Mouse (Mus musculus): Measurements from ENCODE around the gene Zfp316. TPM values are rescaled to one million over a fixed set of nuclear protein-coding genes. Genes with fewer than 3 reads are reported as not detected.

The Zfp316 gene
- polyA plus RNA-seq, 1 experiment = 4.5 TPM

DNA sequence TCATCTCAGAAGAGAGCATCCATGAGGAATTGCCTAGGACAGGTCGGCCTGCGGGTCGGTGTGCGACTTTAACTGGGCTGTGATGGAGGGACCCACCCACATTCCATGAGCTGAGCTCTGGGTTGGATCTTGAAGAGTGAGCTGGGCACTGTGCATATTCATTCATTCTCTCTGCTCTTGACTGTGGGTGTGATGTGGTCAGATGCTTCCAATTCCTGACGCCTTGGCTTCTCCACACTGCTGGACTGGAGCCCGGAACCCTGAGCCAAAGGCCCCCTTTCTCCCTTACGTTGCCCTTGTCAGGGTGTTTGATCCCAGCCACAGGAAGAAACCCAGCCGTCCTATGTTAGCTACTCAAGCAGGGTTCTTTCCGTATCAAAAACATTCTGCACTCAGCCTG lies 28.2 kb upstream of the Zfp316 start:
- no peak for DNase-seq
- no peaks in the 10 kb centered on the region for H3K27me3 ChIP-seq (replicated peaks; ENCODE audit: control insufficient read depth, insufficient read depth, low read length)
- WGBS = 84% methylated on average over 9 of the region's 9 CpGs
- TF ChIP-seq CTCF (conservative IDR thresholded peaks at IDR 0.05; ENCODE audit: insufficient read depth, insufficient read length, low read depth, low read length) (no peak), POLR2A (IDR thresholded peaks at IDR 0.05; ENCODE audit: low read depth, low read length) (no peak)
- no peak overlapping the region for H3K4me3 ChIP-seq (ENCODE audit: insufficient read depth, low read depth, low read length)
- H3K27ac ChIP-seq (ENCODE audit: insufficient read depth, low read depth, low read length) = no peak overlapping the region
- no peaks in the 10 kb centered on the region for H3K36me3 ChIP-seq (ENCODE audit: control insufficient read depth, insufficient read depth, low read length)
- no peaks in the 10 kb centered on the region for H3K4me1 ChIP-seq (ENCODE audit: control insufficient read depth, insufficient read depth, low read length)

DNA sequence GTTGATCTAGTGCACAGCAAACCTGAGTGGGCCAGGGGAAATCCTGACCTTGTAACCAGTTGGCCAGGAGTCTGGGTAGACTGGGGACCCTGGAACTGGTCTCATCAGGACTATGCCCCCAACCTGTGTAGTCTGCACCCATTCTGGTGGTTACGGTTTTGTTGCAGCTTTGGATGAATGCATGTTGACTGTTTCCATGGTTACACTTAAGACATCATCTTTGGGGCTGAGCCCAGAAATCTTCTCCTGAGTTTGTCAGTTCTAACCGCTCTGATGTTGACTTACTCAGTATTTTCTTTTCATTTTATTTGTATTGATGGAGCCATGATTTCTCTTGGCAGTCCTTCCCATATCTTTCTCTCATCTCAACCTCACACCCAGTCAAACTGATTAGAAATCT lies 25.5 kb upstream of the Zfp316 start:
- H3K27me3 ChIP-seq (replicated peaks; ENCODE audit: control insufficient read depth, insufficient read depth, low read length) = no peaks in the 10 kb centered on the region
- H3K36me3 ChIP-seq (ENCODE audit: control insufficient read depth, insufficient read depth, low read length) = no peaks in the 10 kb centered on the region
- H3K4me3 ChIP-seq (ENCODE audit: insufficient read depth, low read depth, low read length) = no peak overlapping the region
- no peak for DNase-seq
- no peaks in the 10 kb centered on the region for H3K4me1 ChIP-seq (ENCODE audit: control insufficient read depth, insufficient read depth, low read length)
- WGBS = 83% methylated on average over 2 of the region's 2 CpGs
- H3K27ac ChIP-seq (ENCODE audit: insufficient read depth, low read depth, low read length) = no peak overlapping the region
- TF ChIP-seq POLR2A (IDR thresholded peaks at IDR 0.05; ENCODE audit: low read depth, low read length) (no peak), CTCF (conservative IDR thresholded peaks at IDR 0.05; ENCODE audit: insufficient read depth, insufficient read length, low read depth, low read length) (no peak)

DNA sequence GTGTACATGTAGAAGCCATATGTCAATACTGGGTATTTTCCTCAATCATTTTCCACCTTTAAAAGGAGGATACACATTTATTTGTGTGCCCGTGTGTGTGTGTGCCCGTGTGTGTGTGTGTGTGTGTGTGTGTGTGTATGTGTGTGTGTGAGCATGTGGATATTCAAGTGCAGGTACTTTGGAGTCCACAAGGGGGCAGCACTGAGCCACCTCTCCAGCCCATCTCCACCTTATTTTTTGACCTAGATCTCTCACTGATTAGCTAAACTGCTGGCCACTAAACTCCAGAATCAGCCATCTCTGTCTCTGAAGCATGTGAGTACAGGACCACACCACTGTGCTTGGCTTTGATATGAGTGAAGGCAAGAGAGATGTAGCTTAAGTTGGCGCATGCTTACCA lies 25.0 kb upstream of the Zfp316 start:
- no peaks in the 10 kb centered on the region for H3K27me3 ChIP-seq (replicated peaks; ENCODE audit: control insufficient read depth, insufficient read depth, low read length)
- no peak overlapping the region for H3K27ac ChIP-seq (ENCODE audit: insufficient read depth, low read depth, low read length)
- DNase-seq = no peak
- H3K36me3 ChIP-seq (ENCODE audit: control insufficient read depth, insufficient read depth, low read length) = no peaks in the 10 kb centered on the region
- TF ChIP-seq CTCF (conservative IDR thresholded peaks at IDR 0.05; ENCODE audit: insufficient read depth, insufficient read length, low read depth, low read length) (peak; percentile 42), POLR2A (IDR thresholded peaks at IDR 0.05; ENCODE audit: low read depth, low read length) (no peak)
- no peak overlapping the region for H3K4me3 ChIP-seq (ENCODE audit: insufficient read depth, low read depth, low read length)
- H3K4me1 ChIP-seq (ENCODE audit: control insufficient read depth, insufficient read depth, low read length) = no peaks in the 10 kb centered on the region
- WGBS = 95% methylated on average over 3 of the region's 3 CpGs

DNA sequence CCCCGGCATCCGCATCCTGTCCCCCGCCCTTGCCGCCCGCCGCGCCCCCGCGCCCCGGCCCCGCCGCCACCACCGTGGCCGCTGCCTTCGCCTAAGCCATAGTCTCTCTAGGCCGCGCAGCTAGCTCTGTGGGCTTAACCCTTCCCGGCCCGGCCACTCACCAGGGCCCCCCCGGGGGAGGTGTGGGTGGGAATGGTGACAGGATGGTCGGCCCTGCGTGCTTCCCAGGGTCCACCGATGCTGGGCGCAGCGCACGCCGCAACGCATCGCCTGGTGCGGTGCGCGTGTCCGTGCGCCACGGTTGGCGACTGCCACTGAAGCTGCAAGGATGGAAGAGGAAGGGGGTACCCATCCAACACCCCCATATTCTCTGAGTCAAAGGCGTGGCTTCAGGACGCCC lies 23.6 kb upstream of the Zfp316 start, which contains the start of gene Zfp853:
Zfp853 (minus strand) TSS at position 220 of the 400 bp plus-strand sequence.
- WGBS = 2% methylated on average over 31 of the region's 38 CpGs
- Histone ChIP-seq H3K36me3 (ENCODE audit: control insufficient read depth, insufficient read depth, low read length) (no peaks in the 10 kb centered on the region), H3K27ac (ENCODE audit: insufficient read depth, low read depth, low read length) (no peak within 1 kb of the TSS), H3K4me1 (ENCODE audit: control insufficient read depth, insufficient read depth, low read length) (no peaks in the 10 kb centered on the region), H3K4me3 (ENCODE audit: insufficient read depth, low read depth, low read length) (peak within 1 kb of the TSS; percentile 12; the same call in 1 of the 2 replicates), H3K27me3 (replicated peaks; ENCODE audit: control insufficient read depth, insufficient read depth, low read length) (no peaks in the 10 kb centered on the region)
- DNase-seq = no peak
- TF ChIP-seq CTCF (conservative IDR thresholded peaks at IDR 0.05; ENCODE audit: insufficient read depth, insufficient read length, low read depth, low read length) (no peak), POLR2A (IDR thresholded peaks at IDR 0.05; ENCODE audit: low read depth, low read length) (no peak)

DNA sequence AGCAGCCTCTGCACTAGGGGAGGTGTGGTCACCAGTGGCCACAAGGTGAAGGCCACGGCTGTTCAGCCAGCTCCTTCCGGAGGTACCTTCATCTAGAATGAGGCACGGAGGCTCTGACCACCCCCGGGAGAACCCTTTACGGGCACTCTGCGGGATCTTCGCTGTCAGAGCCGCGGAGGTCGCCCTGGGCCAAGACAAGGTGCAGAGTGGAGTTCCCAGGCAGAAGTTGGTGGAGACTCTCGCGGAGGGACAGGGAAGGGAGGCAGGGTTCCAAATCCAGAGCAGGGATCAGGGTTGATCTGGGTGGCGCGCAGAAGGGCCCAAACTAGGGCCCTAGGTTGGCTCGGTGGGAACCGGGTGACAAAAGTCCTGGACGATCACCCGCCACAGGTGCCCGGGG lies 23.1 kb upstream of the Zfp316 start:
- Histone ChIP-seq H3K27me3 (replicated peaks; ENCODE audit: control insufficient read depth, insufficient read depth, low read length) (no peaks in the 10 kb centered on the region; the same call in 1 of the 2 replicates), H3K4me3 (ENCODE audit: insufficient read depth, low read depth, low read length) (no peak overlapping the region)
- TF ChIP-seq POLR2A (IDR thresholded peaks at IDR 0.05; ENCODE audit: low read depth, low read length) (no peak), CTCF (conservative IDR thresholded peaks at IDR 0.05; ENCODE audit: insufficient read depth, insufficient read length, low read depth, low read length) (no peak)

DNA sequence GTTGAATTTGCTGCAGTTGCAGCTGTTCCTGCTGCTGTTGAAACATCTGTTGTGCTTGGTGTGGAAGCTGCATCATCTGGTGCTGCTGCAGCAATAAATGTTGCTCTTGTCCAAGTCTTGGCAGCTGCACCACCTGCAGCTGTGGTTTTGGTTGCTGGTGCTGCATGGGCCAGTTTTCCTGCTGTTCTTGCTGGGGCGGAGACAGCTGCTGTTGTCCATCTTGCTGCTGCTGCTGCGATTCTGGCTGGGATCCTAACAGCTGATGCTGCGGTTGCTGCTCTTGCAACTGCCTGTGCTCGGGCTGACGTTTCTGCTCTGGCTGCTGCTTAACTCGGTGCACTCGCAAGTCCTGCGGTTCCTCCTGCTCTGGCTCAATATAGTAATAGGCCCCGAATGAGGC lies 19.5 kb upstream of the Zfp316 start:
- H3K4me1 ChIP-seq (ENCODE audit: control insufficient read depth, insufficient read depth, low read length) = no peaks in the 10 kb centered on the region
- H3K27me3 ChIP-seq (replicated peaks; ENCODE audit: control insufficient read depth, insufficient read depth, low read length) = no peaks in the 10 kb centered on the region; the same call in 1 of the 2 replicates
- H3K27ac ChIP-seq (ENCODE audit: insufficient read depth, low read depth, low read length) = no peak overlapping the region
- no peak for DNase-seq
- TF ChIP-seq CTCF (conservative IDR thresholded peaks at IDR 0.05; ENCODE audit: insufficient read depth, insufficient read length, low read depth, low read length) (no peak), POLR2A (IDR thresholded peaks at IDR 0.05; ENCODE audit: low read depth, low read length) (no peak)
- 82% methylated on average over 9 of the region's 9 CpGs for WGBS
- H3K36me3 ChIP-seq (ENCODE audit: control insufficient read depth, insufficient read depth, low read length) = no peaks in the 10 kb centered on the region
- H3K4me3 ChIP-seq (ENCODE audit: insufficient read depth, low read depth, low read length) = no peak overlapping the region

More for the DNA sequence above, 23.1 kb upstream of the Zfp316 start:
- no peak for DNase-seq
- Histone ChIP-seq H3K4me1 (ENCODE audit: control insufficient read depth, insufficient read depth, low read length) (no peaks in the 10 kb centered on the region), H3K27ac (ENCODE audit: insufficient read depth, low read depth, low read length) (no peak overlapping the region), H3K36me3 (ENCODE audit: control insufficient read depth, insufficient read depth, low read length) (no peaks in the 10 kb centered on the region)
- 1% methylated on average over 19 of the region's 19 CpGs for WGBS

DNA sequence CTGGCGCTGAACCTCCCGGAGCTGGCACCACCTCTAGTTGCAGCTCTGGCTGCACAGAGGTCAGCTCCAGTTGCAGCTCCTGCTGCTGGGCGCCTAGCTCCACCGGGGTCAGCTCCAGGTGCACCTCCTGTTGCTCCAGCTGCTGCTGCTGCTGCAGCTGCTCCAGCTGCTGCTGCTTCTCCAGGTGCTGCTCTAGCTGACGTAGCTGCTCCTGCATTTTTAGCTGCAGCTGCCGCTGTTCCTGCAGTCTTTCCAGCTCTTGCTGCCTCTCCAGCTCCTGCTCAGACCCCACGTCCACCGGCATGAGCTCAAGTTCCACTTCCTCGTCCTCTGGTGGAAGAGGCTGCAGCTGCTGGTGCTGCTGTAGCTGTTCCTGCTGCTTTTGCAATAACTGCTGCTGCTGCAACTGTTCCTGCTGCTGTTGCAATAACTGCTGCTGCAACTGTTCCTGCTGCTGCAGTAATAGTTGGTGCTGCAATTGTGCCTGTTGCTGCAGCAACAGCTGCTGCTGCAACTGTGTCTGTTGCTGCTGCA lies 18.6 kb upstream of the Zfp316 start:
- 29% methylated on average over 9 of the region's 9 CpGs for WGBS
- no peaks in the 10 kb centered on the region for H3K4me1 ChIP-seq (ENCODE audit: control insufficient read depth, insufficient read depth, low read length)
- no peaks in the 10 kb centered on the region; the same call in 1 of the 2 replicates for H3K27me3 ChIP-seq (replicated peaks; ENCODE audit: control insufficient read depth, insufficient read depth, low read length)
- H3K36me3 ChIP-seq (ENCODE audit: control insufficient read depth, insufficient read depth, low read length) = no peaks in the 10 kb centered on the region
- H3K4me3 ChIP-seq (ENCODE audit: insufficient read depth, low read depth, low read length) = no peak overlapping the region
- no peak overlapping the region for H3K27ac ChIP-seq (ENCODE audit: insufficient read depth, low read depth, low read length)
- no peak for TF ChIP-seq CTCF (conservative IDR thresholded peaks at IDR 0.05; ENCODE audit: insufficient read depth, insufficient read length, low read depth, low read length)
- no peak for TF ChIP-seq POLR2A (IDR thresholded peaks at IDR 0.05; ENCODE audit: low read depth, low read length)
- no peak for DNase-seq
